Mouse (Mus musculus) inflammation-experienced regulatory T-cells, adult 6 months (primary cell): ENCODE measurements around the gene A430033K04Rik. TPM values are rescaled to one million over a fixed set of nuclear protein-coding genes. Genes with fewer than 3 reads are reported as not detected.

Experiments
- ATAC-seq: one replicate; pipeline ENCODE4 v1.8.0; 2017
- polyA plus RNA-seq, 3 experiments: library from polyadenylated mRNA; unstranded; fragments of 100-300 nt; shearing (Covaris generic); gene quantifications; one replicate each; pipeline ENCODE4 v1.2.1; 2017

A430033K04Rik gene
- polyA plus RNA-seq, 3 experiments from 2014 or later = 6.2 to 11.7 (median 8.7) TPM

DNA sequence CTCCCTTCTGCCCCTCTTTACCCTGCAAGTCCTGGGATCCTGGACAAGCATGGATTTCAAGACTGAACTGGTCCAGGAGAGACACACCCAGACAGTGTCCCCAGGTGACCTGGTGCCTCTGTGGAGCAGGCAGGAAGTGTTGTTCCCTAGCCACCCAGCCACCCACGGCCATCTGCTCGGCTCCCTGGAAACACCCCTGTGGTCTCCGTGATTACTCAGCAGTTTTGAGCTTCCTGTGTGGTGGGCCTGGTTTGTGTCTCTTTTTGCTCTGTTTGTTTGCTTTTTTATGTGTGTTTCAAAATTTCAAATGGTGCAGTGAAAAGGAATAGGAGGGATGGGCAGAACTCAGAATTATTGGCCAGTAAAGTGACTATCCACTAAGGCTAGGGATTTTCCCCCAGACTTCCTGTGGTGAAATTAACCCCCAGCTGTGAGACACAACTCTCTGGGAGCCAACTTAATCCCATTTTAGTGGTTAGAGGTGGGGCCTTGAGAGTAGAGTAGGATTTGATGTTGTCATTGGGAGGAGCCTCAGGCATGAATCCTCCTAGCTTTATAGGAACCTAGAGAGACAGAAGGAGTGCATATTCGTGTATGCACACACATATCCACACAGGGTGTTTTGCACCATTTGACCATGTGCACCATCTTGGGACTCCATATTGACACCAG lies 72.0 kb downstream of the A430033K04Rik start:
- ATAC-seq = no peak

DNA sequence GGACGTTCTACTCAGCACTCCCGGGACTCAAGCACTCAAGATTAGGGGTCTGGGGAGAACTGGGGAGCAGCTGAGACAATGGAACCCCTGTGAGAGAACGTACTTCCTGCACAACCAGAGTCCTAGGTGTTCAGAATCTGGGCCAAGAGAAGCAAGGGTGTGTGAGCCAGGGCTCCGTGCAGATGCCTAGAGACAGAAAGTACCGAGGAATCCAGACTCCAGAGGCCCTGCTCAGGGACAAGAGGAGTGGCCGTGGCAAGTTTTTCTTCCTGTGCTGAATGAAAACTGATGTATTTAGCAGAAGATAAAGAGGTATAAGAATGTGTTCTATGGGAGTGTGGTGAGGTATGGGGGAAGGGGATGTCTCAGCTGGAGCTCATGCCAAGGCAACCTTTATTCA lies 74.8 kb downstream of the A430033K04Rik start:
- ATAC-seq = no peak

Other genes with a start within 250 kb of the A430033K04Rik start
- gene Zfp157, start 181.4 kb upstream of the A430033K04Rik start, polyA plus RNA-seq = 10 to 100 TPM; 17.6 to 23.7 (median 23.5) TPM
- not detected for gene 1700123K08Rik, start 58.1 kb upstream of the A430033K04Rik start, polyA plus RNA-seq
- 10 to 100 TPM; 47.2 to 51.3 (median 50.6) TPM for gene Zfp68, start 3.1 kb upstream of the A430033K04Rik start, polyA plus RNA-seq
- not detected for gene Fam20c, start 131.7 kb downstream of the A430033K04Rik start, polyA plus RNA-seq
- not detected for gene Gm5294, start 197.2 kb downstream of the A430033K04Rik start, polyA plus RNA-seq